Mouse (Mus musculus): ENCODE measurements around the gene Rpl28. TPM values are rescaled to one million over a fixed set of nuclear protein-coding genes. Genes with fewer than 3 reads are reported as not detected.
"Not testable (repeated sequence)": the region's sequence is repeated elsewhere in the genome, so short reads cannot be mapped to it uniquely, and the experiment has no call there.

The Rpl28 gene
- polyA plus RNA-seq, 1 experiment from 2014 or later = 203 TPM

GRCm38 (mm10) chr7:4812303-4813104, 19.8 kb downstream of the Rpl28 start, which contains the start of gene Ube2s:
TSS of gene Ube2s (minus strand) at chr7:4812590.
- Histone ChIP-seq H3K27me3 (ENCODE audit: control insufficient read depth, insufficient read depth, low read length) (no peaks in the 10 kb centered on the region), H3K36me3 (ENCODE audit: control insufficient read depth, insufficient read depth, low read length) (peaks cover 7% of the 10 kb centered on the region; the same call in 1 of the 2 replicates), H3K9me3 (ENCODE audit: control insufficient read depth, low read length) (no peaks in the 10 kb centered on the region), H3K4me3 (ENCODE audit: low read depth, low read length) (peak within 1 kb of the TSS; percentile 100), H3K9ac (ENCODE audit: low read length) (peak within 1 kb of the TSS; percentile 99), H3K4me2 (ENCODE audit: low read depth, low read length, severe bottlenecking) (peak within 1 kb of the TSS; percentile 71), H3K4me1 (replicated peaks; ENCODE audit: control insufficient read depth, insufficient read depth, low read length) (peaks cover 6% of the 10 kb centered on the region), H3K27ac (ENCODE audit: low read depth, low read length) (peak within 1 kb of the TSS; percentile 95)
- DNase-seq (ENCODE audit: low spot score) (peak; percentile 99), ATAC-seq (replicated peaks; ENCODE audit: low FRiP score) (peak; percentile 99)
- WGBS = under 1% methylated on average over 62 of the region's 62 CpGs

- ATAC-seq (replicated peaks; ENCODE audit: low FRiP score) (no peak), DNase-seq (ENCODE audit: low spot score) (no peak)
- H3K4me1 ChIP-seq (replicated peaks; ENCODE audit: control insufficient read depth, insufficient read depth, low read length) = peaks cover 6% of the 10 kb centered on the region
- peak overlapping the region; percentile 66 for H3K9ac ChIP-seq (ENCODE audit: low read length)
- peak overlapping the region; percentile 63 for H3K4me2 ChIP-seq (ENCODE audit: low read depth, low read length, severe bottlenecking)
- H3K9me3 ChIP-seq (ENCODE audit: control insufficient read depth, low read length) = no peaks in the 10 kb centered on the region
- H3K36me3 ChIP-seq (ENCODE audit: control insufficient read depth, insufficient read depth, low read length) = peaks cover 5% of the 10 kb centered on the region; the same call in 1 of the 2 replicates
- peak overlapping the region; percentile 100 for H3K4me3 ChIP-seq (ENCODE audit: low read depth, low read length)
- no peaks in the 10 kb centered on the region for H3K27me3 ChIP-seq (ENCODE audit: control insufficient read depth, insufficient read depth, low read length)
- peak overlapping the region; percentile 95 for H3K27ac ChIP-seq (ENCODE audit: low read depth, low read length)
- WGBS = 28% methylated on average over 8 of the region's 8 CpGs
Measured at GRCm38 (mm10) chr7:4813105-4813791, 20.6 kb downstream of the Rpl28 start.

GRCm38 (mm10) chr7:4816559-4816958, 23.9 kb downstream of the Rpl28 start:
- DNase-seq (ENCODE audit: low spot score) (no peak), ATAC-seq (replicated peaks; ENCODE audit: low FRiP score) (no peak)
- H3K4me3 ChIP-seq (ENCODE audit: low read depth, low read length) = no peak overlapping the region
- no peak overlapping the region for H3K9ac ChIP-seq (ENCODE audit: low read length)
- no peaks in the 10 kb centered on the region for H3K27me3 ChIP-seq (ENCODE audit: control insufficient read depth, insufficient read depth, low read length)
- H3K27ac ChIP-seq (ENCODE audit: low read depth, low read length) = no peak overlapping the region
- H3K4me1 ChIP-seq (replicated peaks; ENCODE audit: control insufficient read depth, insufficient read depth, low read length) = no peaks in the 10 kb centered on the region
- H3K9me3 ChIP-seq (ENCODE audit: control insufficient read depth, low read length) = no peaks in the 10 kb centered on the region
- no peak overlapping the region for H3K4me2 ChIP-seq (ENCODE audit: low read depth, low read length, severe bottlenecking)
- H3K36me3 ChIP-seq (ENCODE audit: control insufficient read depth, insufficient read depth, low read length) = no peaks in the 10 kb centered on the region

GRCm38 (mm10) chr7:4820925-4821324, 28.3 kb downstream of the Rpl28 start:
- H3K9ac ChIP-seq (ENCODE audit: low read length); H3K9me3 ChIP-seq (ENCODE audit: control insufficient read depth, low read length); H3K4me1 ChIP-seq (replicated peaks; ENCODE audit: control insufficient read depth, insufficient read depth, low read length); H3K27me3 ChIP-seq (ENCODE audit: control insufficient read depth, insufficient read depth, low read length); H3K27ac ChIP-seq (ENCODE audit: low read depth, low read length); ATAC-seq (replicated peaks; ENCODE audit: low FRiP score); DNase-seq (ENCODE audit: low spot score); H3K36me3 ChIP-seq (ENCODE audit: control insufficient read depth, insufficient read depth, low read length); H3K4me3 ChIP-seq (ENCODE audit: low read depth, low read length); H3K4me2 ChIP-seq (ENCODE audit: low read depth, low read length, severe bottlenecking): not testable (repeated sequence)
- 91% methylated on average over 7 of the region's 7 CpGs for WGBS

- Histone ChIP-seq H3K27me3 (ENCODE audit: control insufficient read depth, insufficient read depth, low read length) (no peaks in the 10 kb centered on the region), H3K4me3 (ENCODE audit: low read depth, low read length) (no peak overlapping the region), H3K9me3 (ENCODE audit: control insufficient read depth, low read length) (no peaks in the 10 kb centered on the region), H3K4me1 (replicated peaks; ENCODE audit: control insufficient read depth, insufficient read depth, low read length) (no peaks in the 10 kb centered on the region), H3K4me2 (ENCODE audit: low read depth, low read length, severe bottlenecking) (no peak overlapping the region), H3K27ac (ENCODE audit: low read depth, low read length) (no peak overlapping the region), H3K36me3 (ENCODE audit: control insufficient read depth, insufficient read depth, low read length) (no peaks in the 10 kb centered on the region), H3K9ac (ENCODE audit: low read length) (no peak overlapping the region)
- ATAC-seq (replicated peaks; ENCODE audit: low FRiP score) (no peak), DNase-seq (ENCODE audit: low spot score) (no peak)
- 88% methylated on average over 4 of the region's 4 CpGs for WGBS
Measured at GRCm38 (mm10) chr7:4821690-4822089, 29.0 kb downstream of the Rpl28 start.

- no peak overlapping the region for H3K4me2 ChIP-seq (ENCODE audit: low read depth, low read length, severe bottlenecking)
- H3K4me3 ChIP-seq (ENCODE audit: low read depth, low read length) = no peak overlapping the region
- DNase-seq (ENCODE audit: low spot score) (no peak), ATAC-seq (replicated peaks; ENCODE audit: low FRiP score) (no peak)
- no peaks in the 10 kb centered on the region for H3K36me3 ChIP-seq (ENCODE audit: control insufficient read depth, insufficient read depth, low read length)
- H3K9ac ChIP-seq (ENCODE audit: low read length) = no peak overlapping the region
- H3K9me3 ChIP-seq (ENCODE audit: control insufficient read depth, low read length) = no peaks in the 10 kb centered on the region
- H3K27me3 ChIP-seq (ENCODE audit: control insufficient read depth, insufficient read depth, low read length) = no peaks in the 10 kb centered on the region
- H3K27ac ChIP-seq (ENCODE audit: low read depth, low read length) = no peak overlapping the region
- WGBS = 75% methylated on average over 6 of the region's 6 CpGs
- H3K4me1 ChIP-seq (replicated peaks; ENCODE audit: control insufficient read depth, insufficient read depth, low read length) = no peaks in the 10 kb centered on the region
Measured at GRCm38 (mm10) chr7:4822162-4822907, 29.7 kb downstream of the Rpl28 start.

GRCm38 (mm10) chr7:4825365-4825764, 32.7 kb downstream of the Rpl28 start:
- Histone ChIP-seq H3K4me2 (ENCODE audit: low read depth, low read length, severe bottlenecking) (no peak overlapping the region), H3K27me3 (ENCODE audit: control insufficient read depth, insufficient read depth, low read length) (no peaks in the 10 kb centered on the region; the same call in 1 of the 2 replicates), H3K27ac (ENCODE audit: low read depth, low read length) (no peak overlapping the region), H3K36me3 (ENCODE audit: control insufficient read depth, insufficient read depth, low read length) (no peaks in the 10 kb centered on the region), H3K9me3 (ENCODE audit: control insufficient read depth, low read length) (no peaks in the 10 kb centered on the region), H3K9ac (ENCODE audit: low read length) (no peak overlapping the region), H3K4me3 (ENCODE audit: low read depth, low read length) (no peak overlapping the region), H3K4me1 (replicated peaks; ENCODE audit: control insufficient read depth, insufficient read depth, low read length) (no peaks in the 10 kb centered on the region)
- DNase-seq (ENCODE audit: low spot score) = no peak
- 56% methylated on average over 4 of the region's 4 CpGs for WGBS
- ATAC-seq (replicated peaks; ENCODE audit: low FRiP score) = no peak

- Histone ChIP-seq H3K4me1 (replicated peaks; ENCODE audit: control insufficient read depth, insufficient read depth, low read length) (no peaks in the 10 kb centered on the region), H3K27me3 (ENCODE audit: control insufficient read depth, insufficient read depth, low read length) (no peaks in the 10 kb centered on the region; the same call in none of the 2 replicates), H3K9ac (ENCODE audit: low read length) (no peak overlapping the region), H3K9me3 (ENCODE audit: control insufficient read depth, low read length) (no peaks in the 10 kb centered on the region), H3K4me2 (ENCODE audit: low read depth, low read length, severe bottlenecking) (no peak overlapping the region), H3K36me3 (ENCODE audit: control insufficient read depth, insufficient read depth, low read length) (no peaks in the 10 kb centered on the region), H3K4me3 (ENCODE audit: low read depth, low read length) (no peak overlapping the region), H3K27ac (ENCODE audit: low read depth, low read length) (no peak overlapping the region)
- WGBS = 6% methylated on average over 12 of the region's 12 CpGs
- no peak for DNase-seq (ENCODE audit: low spot score)
- no peak for ATAC-seq (replicated peaks; ENCODE audit: low FRiP score)
Measured at GRCm38 (mm10) chr7:4830476-4830875, 37.8 kb downstream of the Rpl28 start.

Measured in forebrain, embryonic 11.5 days (tissue).